Mouse (Mus musculus): ENCODE measurements around the gene Kat2b. TPM values are rescaled to one million over a fixed set of nuclear protein-coding genes. Genes with fewer than 3 reads are reported as not detected.

Kat2b gene
- polyA plus RNA-seq, 1 experiment, result 13.1 TPM

DNA sequence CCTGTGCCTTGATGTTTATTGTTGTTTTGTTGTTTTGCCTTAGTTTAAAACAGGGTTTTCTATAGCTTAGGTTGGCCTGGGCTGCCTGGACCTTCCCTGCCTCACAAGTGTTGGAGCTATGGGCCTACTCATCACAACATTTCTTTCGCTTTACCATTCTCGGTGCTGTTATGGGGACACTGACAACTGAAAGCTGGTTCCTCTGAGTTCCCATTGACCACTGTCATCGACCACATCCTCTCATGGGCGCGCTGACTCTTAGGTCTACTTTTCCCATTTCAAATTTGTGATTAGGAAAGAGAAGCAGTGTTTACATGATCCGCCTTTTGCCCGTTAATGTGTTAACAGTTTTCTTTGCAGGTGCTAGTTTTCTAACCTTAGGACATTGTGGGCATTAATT, 51.7 kb downstream of the Kat2b start:
- no peak for DNase-seq (ENCODE audit: low read depth)
- no peak for TF ChIP-seq CTCF (IDR thresholded peaks at IDR 0.05; ENCODE audit: borderline replicate concordance, extremely low read depth, insufficient read depth, insufficient read length)
- no peak for TF ChIP-seq POLR2A (IDR thresholded peaks at IDR 0.05; ENCODE audit: borderline replicate concordance, extremely low read depth, insufficient read depth, insufficient read length, poor library complexity, severe bottlenecking)

DNA sequence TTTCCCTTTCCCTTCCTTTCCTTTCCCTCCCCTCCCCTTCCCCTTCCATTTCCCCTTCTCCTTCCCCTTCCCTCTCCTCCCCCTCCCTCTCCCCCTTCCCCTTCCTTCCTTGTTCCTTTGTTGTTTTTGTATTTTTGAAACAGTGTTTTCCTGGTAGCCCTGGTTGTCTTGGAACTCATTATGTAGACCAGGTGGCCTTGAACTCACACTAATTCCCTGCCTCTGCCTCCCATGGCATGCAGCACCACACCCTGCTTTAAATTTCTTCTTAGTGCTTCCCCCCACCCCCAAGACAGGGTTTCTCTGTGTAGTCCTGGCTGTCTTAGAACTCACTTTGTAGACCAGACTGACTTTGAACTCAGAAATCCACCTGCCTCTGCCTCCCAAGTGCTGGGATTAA, 52.7 kb downstream of the Kat2b start:
- DNase-seq (ENCODE audit: low read depth), result no peak
- TF ChIP-seq CTCF (IDR thresholded peaks at IDR 0.05; ENCODE audit: borderline replicate concordance, extremely low read depth, insufficient read depth, insufficient read length) (no peak), POLR2A (IDR thresholded peaks at IDR 0.05; ENCODE audit: borderline replicate concordance, extremely low read depth, insufficient read depth, insufficient read length, poor library complexity, severe bottlenecking) (no peak)

DNA sequence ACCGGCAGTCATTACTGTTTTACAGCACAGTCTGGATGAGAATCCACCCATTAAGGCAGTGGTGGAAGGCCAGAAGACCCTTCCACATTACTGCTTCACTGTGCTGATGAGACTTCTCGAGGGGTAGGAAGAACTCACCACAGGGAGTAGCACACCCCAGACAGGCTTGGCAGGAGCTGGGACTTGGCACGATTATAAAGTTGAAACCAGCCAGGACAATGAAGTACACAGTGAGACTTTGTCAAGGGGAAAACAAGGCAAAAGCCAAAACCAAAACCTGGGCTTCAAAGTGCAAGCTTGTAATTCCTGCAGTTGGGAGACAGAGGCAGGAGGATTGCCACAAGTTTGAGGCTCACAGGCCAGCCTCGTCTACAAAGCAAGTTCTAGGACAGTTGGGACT, 54.0 kb downstream of the Kat2b start:
- peak; percentile 11 for DNase-seq (ENCODE audit: low read depth)
- TF ChIP-seq POLR2A (IDR thresholded peaks at IDR 0.05; ENCODE audit: borderline replicate concordance, extremely low read depth, insufficient read depth, insufficient read length, poor library complexity, severe bottlenecking) (no peak), CTCF (IDR thresholded peaks at IDR 0.05; ENCODE audit: borderline replicate concordance, extremely low read depth, insufficient read depth, insufficient read length) (no peak)

DNA sequence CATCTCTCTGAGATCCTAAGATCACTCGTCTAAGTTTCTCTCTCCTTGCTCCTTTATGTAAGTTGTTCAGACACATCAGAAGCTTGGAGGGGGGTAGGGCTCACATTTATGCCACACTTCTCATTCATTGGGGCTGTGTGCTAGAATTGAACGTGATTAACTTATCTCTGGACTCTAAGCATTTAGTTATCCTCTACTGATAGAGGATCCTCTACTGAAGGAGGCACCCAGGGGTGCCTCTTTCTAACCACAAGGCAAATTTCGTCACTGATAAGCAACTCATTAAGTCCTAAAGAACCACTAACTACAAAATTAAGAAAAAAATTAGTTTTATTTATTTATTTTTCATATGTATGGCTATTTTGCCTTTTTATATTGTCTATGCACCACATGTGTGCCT, 55.5 kb downstream of the Kat2b start:
- TF ChIP-seq POLR2A (IDR thresholded peaks at IDR 0.05; ENCODE audit: borderline replicate concordance, extremely low read depth, insufficient read depth, insufficient read length, poor library complexity, severe bottlenecking) (no peak), CTCF (IDR thresholded peaks at IDR 0.05; ENCODE audit: borderline replicate concordance, extremely low read depth, insufficient read depth, insufficient read length) (no peak)

GRCm38 (mm10) chr17:53623762-53624161, 57.1 kb downstream of the Kat2b start:
- TF ChIP-seq POLR2A (IDR thresholded peaks at IDR 0.05; ENCODE audit: borderline replicate concordance, extremely low read depth, insufficient read depth, insufficient read length, poor library complexity, severe bottlenecking) (no peak), CTCF (IDR thresholded peaks at IDR 0.05; ENCODE audit: borderline replicate concordance, extremely low read depth, insufficient read depth, insufficient read length) (no peak)
- no peak for DNase-seq (ENCODE audit: low read depth)

More for the DNA sequence above, 55.5 kb downstream of the Kat2b start:
- DNase-seq (ENCODE audit: low read depth), result no peak

DNA sequence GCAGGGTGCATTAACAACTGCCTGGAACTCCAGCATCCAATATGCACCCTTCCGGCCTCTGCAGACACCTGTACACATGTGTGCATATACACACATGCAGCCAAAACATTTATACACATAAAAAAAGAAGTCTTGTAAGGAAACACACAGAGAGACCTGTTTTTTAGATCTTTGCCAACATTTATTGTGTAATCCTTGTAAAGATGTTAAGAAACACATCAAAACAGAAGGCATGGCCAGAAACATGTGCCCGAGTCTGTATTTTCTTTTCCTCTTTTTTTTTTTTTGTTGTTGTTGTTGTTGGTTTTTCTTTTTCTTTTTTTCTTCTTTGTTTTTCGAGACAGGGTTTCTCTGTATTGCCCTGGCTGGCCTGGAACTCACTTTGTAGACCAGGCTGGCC, 59.5 kb downstream of the Kat2b start:
- no peak for DNase-seq (ENCODE audit: low read depth)
- TF ChIP-seq POLR2A (IDR thresholded peaks at IDR 0.05; ENCODE audit: borderline replicate concordance, extremely low read depth, insufficient read depth, insufficient read length, poor library complexity, severe bottlenecking), result no peak
- TF ChIP-seq CTCF (IDR thresholded peaks at IDR 0.05; ENCODE audit: borderline replicate concordance, extremely low read depth, insufficient read depth, insufficient read length), result no peak

- no peak for DNase-seq (ENCODE audit: low read depth)
- TF ChIP-seq CTCF (IDR thresholded peaks at IDR 0.05; ENCODE audit: borderline replicate concordance, extremely low read depth, insufficient read depth, insufficient read length) (no peak), POLR2A (IDR thresholded peaks at IDR 0.05; ENCODE audit: borderline replicate concordance, extremely low read depth, insufficient read depth, insufficient read length, poor library complexity, severe bottlenecking) (no peak)
Observed at GRCm38 (mm10) chr17:53627497-53627896, 60.8 kb downstream of the Kat2b start.

- TF ChIP-seq POLR2A (IDR thresholded peaks at IDR 0.05; ENCODE audit: borderline replicate concordance, extremely low read depth, insufficient read depth, insufficient read length, poor library complexity, severe bottlenecking), result no peak
- no peak for TF ChIP-seq CTCF (IDR thresholded peaks at IDR 0.05; ENCODE audit: borderline replicate concordance, extremely low read depth, insufficient read depth, insufficient read length)
- no peak for DNase-seq (ENCODE audit: low read depth)
Observed at GRCm38 (mm10) chr17:53628131-53628530, 61.5 kb downstream of the Kat2b start.

DNA sequence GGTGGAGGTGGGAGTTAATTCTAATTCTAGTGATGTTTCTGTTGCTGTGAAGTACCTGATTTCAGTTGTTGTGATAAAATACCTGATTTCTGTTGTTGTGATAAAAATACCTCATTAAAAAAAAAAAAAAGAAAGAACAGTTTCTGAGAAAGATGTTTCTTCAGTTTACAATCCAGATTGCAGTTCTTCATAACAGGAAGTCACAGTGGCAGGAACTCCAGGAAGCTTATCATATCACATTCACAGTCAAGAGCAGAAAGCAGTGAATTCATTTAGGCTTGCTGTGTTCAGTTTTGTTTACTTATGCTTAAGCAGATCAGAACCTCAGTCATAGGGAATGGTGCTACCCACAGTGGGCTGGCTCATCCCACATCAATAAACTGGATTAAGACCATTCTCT, 64.7 kb downstream of the Kat2b start:
- no peak for TF ChIP-seq CTCF (IDR thresholded peaks at IDR 0.05; ENCODE audit: borderline replicate concordance, extremely low read depth, insufficient read depth, insufficient read length)
- TF ChIP-seq POLR2A (IDR thresholded peaks at IDR 0.05; ENCODE audit: borderline replicate concordance, extremely low read depth, insufficient read depth, insufficient read length, poor library complexity, severe bottlenecking), result no peak
- DNase-seq (ENCODE audit: low read depth), result no peak

DNA sequence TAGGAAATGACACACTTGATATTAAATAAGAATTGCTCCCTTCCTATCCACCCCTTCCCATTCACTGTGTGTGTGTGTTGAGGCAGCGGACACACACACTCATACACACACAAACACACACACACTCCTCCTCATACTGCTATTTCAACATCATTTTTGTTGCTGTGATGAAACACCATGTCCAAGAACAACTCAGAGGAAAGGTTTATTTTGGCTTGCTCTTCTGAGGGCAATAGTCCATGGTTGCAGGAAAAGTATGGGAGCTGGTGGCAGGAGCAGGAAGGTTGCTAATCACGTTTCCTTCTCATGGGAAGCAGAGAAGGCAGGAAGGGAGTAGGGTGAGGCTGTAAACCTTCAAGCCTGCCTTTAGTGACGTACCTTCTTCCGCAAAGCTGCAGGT, 76.7 kb downstream of the Kat2b start:
- TF ChIP-seq POLR2A (IDR thresholded peaks at IDR 0.05; ENCODE audit: borderline replicate concordance, extremely low read depth, insufficient read depth, insufficient read length, poor library complexity, severe bottlenecking), result no peak
- no peak for TF ChIP-seq CTCF (IDR thresholded peaks at IDR 0.05; ENCODE audit: borderline replicate concordance, extremely low read depth, insufficient read depth, insufficient read length)
- DNase-seq (ENCODE audit: low read depth), result no peak

GRCm38 (mm10) chr17:53650251-53650661, 83.6 kb downstream of the Kat2b start:
- no peak for TF ChIP-seq CTCF (IDR thresholded peaks at IDR 0.05; ENCODE audit: borderline replicate concordance, extremely low read depth, insufficient read depth, insufficient read length)
- TF ChIP-seq POLR2A (IDR thresholded peaks at IDR 0.05; ENCODE audit: borderline replicate concordance, extremely low read depth, insufficient read depth, insufficient read length, poor library complexity, severe bottlenecking), result no peak
- no peak for DNase-seq (ENCODE audit: low read depth)

DNA sequence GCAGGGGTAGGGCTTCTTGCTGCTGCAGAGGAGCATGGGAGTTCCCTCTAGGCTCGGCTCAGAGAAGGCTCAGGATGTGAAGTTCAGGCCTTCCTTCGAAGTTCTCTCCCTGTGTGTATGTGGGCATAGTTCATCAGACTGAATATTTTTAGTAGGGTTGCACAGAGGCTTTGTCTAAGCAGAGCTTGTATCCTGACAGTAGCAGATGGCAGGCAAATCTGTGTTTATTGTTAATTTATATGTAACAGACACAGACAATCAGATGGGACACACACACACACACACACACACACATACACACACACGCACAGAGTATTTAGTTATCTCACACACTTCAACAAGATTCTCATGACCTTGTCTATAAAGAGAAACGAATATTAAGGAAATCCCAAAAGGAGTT, 87.9 kb downstream of the Kat2b start:
- no peak for TF ChIP-seq POLR2A (IDR thresholded peaks at IDR 0.05; ENCODE audit: borderline replicate concordance, extremely low read depth, insufficient read depth, insufficient read length, poor library complexity, severe bottlenecking)
- DNase-seq (ENCODE audit: low read depth), result peak; percentile 29

GRCm38 (mm10) chr17:53655081-53655480, 88.4 kb downstream of the Kat2b start:
- DNase-seq (ENCODE audit: low read depth), result no peak
- TF ChIP-seq CTCF (IDR thresholded peaks at IDR 0.05; ENCODE audit: borderline replicate concordance, extremely low read depth, insufficient read depth, insufficient read length) (no peak), POLR2A (IDR thresholded peaks at IDR 0.05; ENCODE audit: borderline replicate concordance, extremely low read depth, insufficient read depth, insufficient read length, poor library complexity, severe bottlenecking) (no peak)
